Mouse (Mus musculus) midbrain, embryonic 15.5 days (tissue): ENCODE results near the gene Ldha. TPM values are rescaled to one million over a fixed set of nuclear protein-coding genes. Genes with fewer than 3 reads are reported as not detected.
"Not testable (repeated sequence)": the region's sequence is repeated elsewhere in the genome, so short reads cannot be mapped to it uniquely, and the experiment has no call there.

Experiments used
- ATAC-seq: fragments of 200-750 bp; cut with Nextera tagmentation; replicated peaks from 2 replicates; pipeline ENCODE4 v1.8.0; 2017; ENCODE audit warnings: moderate TSS enrichment
- H3K27ac ChIP-seq: fragments of 300-500 bp; sonication (generic); 2 replicates; pipeline ENCODE4 v1.5.1; 2015; ENCODE audit warnings: mild to moderate bottlenecking, inconsistent platforms
- H3K27me3 ChIP-seq: fragments of 300-500 bp; sonication (generic); replicated peaks from 2 replicates; pipeline ENCODE4 v1.6.1; 2015; ENCODE audit warnings: inconsistent platforms
- H3K36me3 ChIP-seq: fragments of 300-500 bp; sonication (generic); replicated peaks from 2 replicates; pipeline ENCODE4 v1.6.1; 2015; ENCODE audit warnings: inconsistent platforms
- H3K4me1 ChIP-seq: fragments of 300-500 bp; sonication (generic); 2 replicates; pipeline ENCODE4 v1.6.1; 2015; ENCODE audit warnings: inconsistent platforms
- H3K4me2 ChIP-seq: fragments of 300-500 bp; sonication (generic); 2 replicates; pipeline ENCODE4 v1.6.1; 2015; ENCODE audit warnings: inconsistent platforms, mild to moderate bottlenecking, moderate library complexity
- H3K4me3 ChIP-seq: fragments of 300-500 bp; sonication (generic); 2 replicates; pipeline ENCODE4 v1.5.1; 2015; ENCODE audit warnings: mild to moderate bottlenecking, inconsistent platforms
- H3K9ac ChIP-seq: fragments of 300-500 bp; sonication (generic); 2 replicates; pipeline ENCODE4 v1.6.1; 2015; ENCODE audit warnings: mild to moderate bottlenecking, inconsistent platforms
- H3K9me3 ChIP-seq: fragments of 300-500 bp; sonication (generic); 2 replicates; pipeline ENCODE4 v1.6.1; 2016; ENCODE audit warnings: inconsistent platforms
- WGBS: fragments of 180-500 bp; shearing (Covaris S2); methylation state at CpG from one replicate; pipeline ENCODE4 v1.1.7; 2015; ENCODE audit warnings: mixed read lengths; 5-methylcytosine and 5-hydroxymethylcytosine counted together
- polyA plus RNA-seq: library from polyadenylated mRNA; unstranded; fragments of >200 nt; fragmentation: Nextera tagmentation; extraction: Ambion mirVana; gene quantifications from 2 replicates; pipeline ENCODE4 v1.2.1, GENCODE M21; 2015

The Ldha gene
- polyA plus RNA-seq, 1 experiment from 2014 or later = 522 TPM

GRCm38 (mm10) chr7:46855866-46856560 is 14.7 kb downstream of the Ldha start:
- WGBS = 75% methylated on average over 7 of the region's 7 CpGs
- no peak overlapping the region for H3K4me2 ChIP-seq
- H3K27ac ChIP-seq = no peak overlapping the region
- H3K4me3 ChIP-seq = no peak overlapping the region
- no peaks in the 10 kb centered on the region for H3K27me3 ChIP-seq
- H3K36me3 ChIP-seq = peaks cover 21% of the 10 kb centered on the region; the same call in 1 of the 2 replicates
- H3K9ac ChIP-seq = no peak overlapping the region
- H3K4me1 ChIP-seq = no peaks in the 10 kb centered on the region
- no peak for ATAC-seq
- H3K9me3 ChIP-seq = no peaks in the 10 kb centered on the region

- no peak overlapping the region for H3K4me3 ChIP-seq
- 78% methylated on average over 9 of the region's 9 CpGs for WGBS
- ATAC-seq = no peak
- H3K27me3 ChIP-seq = no peaks in the 10 kb centered on the region
- H3K9me3 ChIP-seq = no peaks in the 10 kb centered on the region
- H3K9ac ChIP-seq = no peak overlapping the region
- H3K4me1 ChIP-seq = no peaks in the 10 kb centered on the region
- H3K36me3 ChIP-seq = peaks cover 16% of the 10 kb centered on the region; the same call in 1 of the 2 replicates
- H3K4me2 ChIP-seq = no peak overlapping the region
- H3K27ac ChIP-seq = no peak overlapping the region
These were observed 16.2 kb downstream of the Ldha start for GRCm38 (mm10) chr7:46857436-46857835.

- Histone ChIP-seq H3K4me1 (no peaks in the 10 kb centered on the region), H3K9me3 (no peaks in the 10 kb centered on the region), H3K9ac (no peak overlapping the region), H3K27ac (no peak overlapping the region), H3K4me3 (no peak overlapping the region), H3K36me3 (peaks cover 6% of the 10 kb centered on the region; the same call in 1 of the 2 replicates), H3K4me2 (no peak overlapping the region), H3K27me3 (no peaks in the 10 kb centered on the region)
- no peak for ATAC-seq
- 64% methylated on average over 6 of the region's 6 CpGs for WGBS
These were observed 17.8 kb downstream of the Ldha start for GRCm38 (mm10) chr7:46859031-46859430.

GRCm38 (mm10) chr7:46860996-46861395 is 19.7 kb downstream of the Ldha start, which contains the start of gene Ldhc:
Gene Ldhc, plus strand, starts transcription at chr7:46861203.
- 43% methylated on average over 10 of the region's 10 CpGs for WGBS
- Histone ChIP-seq H3K9ac (no peak within 1 kb of the TSS), H3K4me3 (no peak within 1 kb of the TSS), H3K27me3 (no peaks in the 10 kb centered on the region), H3K4me1 (no peaks in the 10 kb centered on the region), H3K36me3 (no peaks in the 10 kb centered on the region), H3K9me3 (no peaks in the 10 kb centered on the region), H3K27ac (no peak within 1 kb of the TSS), H3K4me2 (no peak within 1 kb of the TSS)
- ATAC-seq = no peak

- H3K9me3 ChIP-seq = no peaks in the 10 kb centered on the region
- H3K36me3 ChIP-seq = no peaks in the 10 kb centered on the region
- no peak overlapping the region for H3K9ac ChIP-seq
- H3K27me3 ChIP-seq = no peaks in the 10 kb centered on the region
- H3K27ac ChIP-seq = no peak overlapping the region
- H3K4me3 ChIP-seq = no peak overlapping the region
- no peak for ATAC-seq
- H3K4me1 ChIP-seq = no peaks in the 10 kb centered on the region
- no peak overlapping the region for H3K4me2 ChIP-seq
- WGBS = 78% methylated on average over 4 of the region's 4 CpGs
These were observed 30.7 kb downstream of the Ldha start for GRCm38 (mm10) chr7:46871988-46872387.

DNA sequence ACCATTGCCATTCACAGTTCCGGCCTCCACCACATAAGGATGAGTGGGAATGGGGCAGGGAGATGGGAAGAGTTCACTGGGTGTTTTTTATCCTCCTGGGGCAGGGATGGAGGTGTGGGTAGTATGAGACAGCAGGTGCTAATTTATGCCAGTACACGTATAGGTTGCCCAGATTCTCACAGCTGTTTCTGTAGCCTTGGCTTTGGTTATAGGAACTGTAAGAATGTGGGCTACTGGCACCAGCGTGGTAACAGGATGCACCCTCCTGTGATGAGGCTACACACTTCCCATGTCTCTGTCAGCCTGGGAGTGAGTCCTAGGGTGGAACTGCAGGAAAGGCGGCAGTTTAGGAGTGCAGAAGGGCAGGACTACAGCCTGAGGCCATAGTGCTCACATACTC is 35.6 kb downstream of the Ldha start:
- no peak for ATAC-seq
- H3K27ac ChIP-seq = no peak overlapping the region

DNA sequence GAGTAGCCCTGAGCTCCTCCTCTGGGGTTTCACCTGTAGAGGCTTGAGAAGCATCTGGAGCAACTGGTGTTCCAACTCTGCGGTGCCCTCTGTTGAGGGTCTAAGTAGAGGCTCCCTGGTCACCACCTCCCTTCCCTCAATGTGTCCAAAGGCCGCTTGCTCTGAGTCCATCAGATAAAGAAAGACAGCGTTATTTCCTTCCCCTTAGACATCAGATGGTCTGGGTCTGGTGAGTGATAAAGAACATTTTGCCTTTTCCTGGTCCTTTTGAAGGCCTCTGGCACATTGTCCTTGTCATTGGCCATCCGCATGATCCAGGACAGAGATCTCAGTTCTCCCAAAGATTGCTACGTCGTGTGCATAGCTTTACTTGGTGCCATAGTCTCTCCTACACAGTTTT is 36.0 kb downstream of the Ldha start:
- no peak overlapping the region for H3K4me3 ChIP-seq
- no peaks in the 10 kb centered on the region for H3K4me1 ChIP-seq
- 88% methylated on average over 6 of the region's 6 CpGs for WGBS
- no peak overlapping the region for H3K27ac ChIP-seq
- no peak overlapping the region for H3K9ac ChIP-seq
- no peaks in the 10 kb centered on the region for H3K9me3 ChIP-seq
- no peak overlapping the region for H3K4me2 ChIP-seq
- no peaks in the 10 kb centered on the region for H3K36me3 ChIP-seq
- H3K27me3 ChIP-seq = no peaks in the 10 kb centered on the region
- ATAC-seq = no peak

More for the DNA sequence above, 35.6 kb downstream of the Ldha start:
- H3K4me3 ChIP-seq = no peak overlapping the region
- H3K9ac ChIP-seq = no peak overlapping the region
- no peaks in the 10 kb centered on the region for H3K27me3 ChIP-seq
- H3K36me3 ChIP-seq = no peaks in the 10 kb centered on the region
- no peak overlapping the region for H3K4me2 ChIP-seq
- no peaks in the 10 kb centered on the region for H3K4me1 ChIP-seq
- no peaks in the 10 kb centered on the region for H3K9me3 ChIP-seq
- 84% methylated on average over 4 of the region's 4 CpGs for WGBS

DNA sequence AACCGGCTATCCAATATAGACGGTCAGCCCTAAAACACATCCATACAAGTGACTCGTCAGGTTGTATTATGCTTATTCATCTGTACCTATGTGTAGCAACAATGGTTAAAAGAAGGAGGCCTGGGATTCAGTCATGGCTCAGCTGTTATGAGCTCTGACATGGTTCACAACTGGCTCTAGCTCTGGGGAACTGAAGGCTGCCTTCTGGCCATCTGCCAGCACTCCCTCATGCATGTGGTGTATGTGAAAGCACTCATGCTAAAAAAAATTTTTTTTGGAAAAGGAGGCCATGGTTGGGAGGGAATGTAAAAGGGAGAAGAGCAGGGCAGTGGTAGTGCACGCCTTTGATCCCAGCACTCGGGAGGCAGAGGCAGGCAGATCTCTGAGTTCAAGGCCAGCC is 38.6 kb downstream of the Ldha start:
- H3K9me3 ChIP-seq = no peaks in the 10 kb centered on the region
- WGBS = 96% methylated on average over 5 of the region's 5 CpGs
- H3K4me2 ChIP-seq = no peak overlapping the region
- no peaks in the 10 kb centered on the region for H3K27me3 ChIP-seq
- H3K27ac ChIP-seq = no peak overlapping the region
- H3K4me3 ChIP-seq = no peak overlapping the region
- 0 out of 2 replicates have a peak, but pooled peaks cover 1% of the 10 kb centered on the region for H3K36me3 ChIP-seq
- no peak for ATAC-seq
- H3K9ac ChIP-seq = no peak overlapping the region
- H3K4me1 ChIP-seq = no peaks in the 10 kb centered on the region

DNA sequence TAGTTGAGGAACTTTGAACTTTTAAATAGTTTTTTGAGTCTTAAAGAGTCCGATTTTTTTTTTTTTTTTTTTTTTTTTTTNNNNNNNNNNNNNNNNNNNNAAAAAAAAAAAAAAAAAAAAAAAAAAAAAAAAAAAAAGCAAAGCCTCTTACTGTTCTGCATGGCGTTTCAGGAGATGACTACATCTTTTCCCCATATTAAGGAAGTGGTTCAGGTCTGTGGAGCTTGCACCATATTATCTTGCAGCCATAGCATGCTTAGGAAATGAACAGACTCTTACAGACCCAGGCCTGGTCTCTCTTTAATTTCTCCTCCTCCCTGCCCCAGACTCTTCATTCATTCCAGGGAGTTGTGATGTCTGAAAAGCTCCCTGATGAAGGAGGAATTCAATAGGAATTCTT is 39.7 kb downstream of the Ldha start:
- WGBS = 100% methylated on average over 2 of the region's 2 CpGs

GRCm38 (mm10) chr7:46881941-46882340 is 40.7 kb downstream of the Ldha start:
- not testable (repeated sequence) for H3K4me1 ChIP-seq, H3K27me3 ChIP-seq, ATAC-seq, H3K9me3 ChIP-seq, H3K27ac ChIP-seq, H3K9ac ChIP-seq, H3K4me3 ChIP-seq, H3K4me2 ChIP-seq
- WGBS = 87% methylated on average over 8 of the region's 8 CpGs
- H3K36me3 ChIP-seq = peaks cover 19% of the 10 kb centered on the region

More for the DNA sequence above, 39.7 kb downstream of the Ldha start:
- no peaks in the 10 kb centered on the region for H3K4me1 ChIP-seq
- no peak overlapping the region for H3K4me3 ChIP-seq
- H3K27me3 ChIP-seq = no peaks in the 10 kb centered on the region
- H3K36me3 ChIP-seq = peaks cover 11% of the 10 kb centered on the region; the same call in 1 of the 2 replicates
- H3K4me2 ChIP-seq = no peak overlapping the region
- H3K27ac ChIP-seq = no peak overlapping the region
- no peak overlapping the region for H3K9ac ChIP-seq
- no peak for ATAC-seq
- no peaks in the 10 kb centered on the region for H3K9me3 ChIP-seq

GRCm38 (mm10) chr7:46883304-46883703 is 42.0 kb downstream of the Ldha start:
- Histone ChIP-seq H3K27ac (no peak overlapping the region), H3K36me3 (peaks cover 29% of the 10 kb centered on the region), H3K4me3 (no peak overlapping the region), H3K9me3 (no peaks in the 10 kb centered on the region), H3K4me2 (no peak overlapping the region), H3K4me1 (no peaks in the 10 kb centered on the region), H3K27me3 (no peaks in the 10 kb centered on the region), H3K9ac (no peak overlapping the region)
- ATAC-seq = no peak
- 81% methylated on average over 3 of the region's 3 CpGs for WGBS

GRCm38 (mm10) chr7:46895511-46895910 is 54.2 kb downstream of the Ldha start:
- Histone ChIP-seq H3K36me3 (peaks cover 58% of the 10 kb centered on the region), H3K4me2 (no peak overlapping the region)
- ATAC-seq = no peak

GRCm38 (mm10) chr7:46899343-46899742 is 58.1 kb downstream of the Ldha start:
- WGBS = 96% methylated on average over 3 of the region's 3 CpGs
- Histone ChIP-seq H3K27ac (no peak overlapping the region), H3K36me3 (peaks cover 53% of the 10 kb centered on the region), H3K9ac (no peak overlapping the region), H3K9me3 (no peaks in the 10 kb centered on the region), H3K4me2 (no peak overlapping the region), H3K4me1 (no peaks in the 10 kb centered on the region), H3K27me3 (no peaks in the 10 kb centered on the region), H3K4me3 (no peak overlapping the region)
- no peak for ATAC-seq

More at GRCm38 (mm10) chr7:46895511-46895910, 54.2 kb downstream of the Ldha start:
- Histone ChIP-seq H3K4me3 (no peak overlapping the region), H3K9me3 (no peaks in the 10 kb centered on the region), H3K4me1 (no peaks in the 10 kb centered on the region), H3K27ac (no peak overlapping the region), H3K27me3 (no peaks in the 10 kb centered on the region), H3K9ac (no peak overlapping the region)
- WGBS = 95% methylated on average over 3 of the region's 3 CpGs
